Mouse (Mus musculus) cerebellum, adult 2 months (tissue): Measurements from ENCODE around the gene Rtp3.

Source experiments
- CTCF ChIP-seq: fragments of 200-500 bp; IDR thresholded peaks from 2 replicates; pipeline ENCODE4 v1.5.1; 2011; ENCODE audit warnings: low read depth, mild to moderate bottlenecking, control low read depth, low read length, moderate library complexity, borderline replicate concordance; ENCODE audit not compliant: insufficient read depth
- POLR2A ChIP-seq: fragments of 200-500 bp; IDR thresholded peaks from 2 replicates; pipeline ENCODE4 v1.6.1; 2011; ENCODE audit warnings: low read length, control low read depth, borderline replicate concordance; ENCODE audit not compliant: insufficient read depth

DNA sequence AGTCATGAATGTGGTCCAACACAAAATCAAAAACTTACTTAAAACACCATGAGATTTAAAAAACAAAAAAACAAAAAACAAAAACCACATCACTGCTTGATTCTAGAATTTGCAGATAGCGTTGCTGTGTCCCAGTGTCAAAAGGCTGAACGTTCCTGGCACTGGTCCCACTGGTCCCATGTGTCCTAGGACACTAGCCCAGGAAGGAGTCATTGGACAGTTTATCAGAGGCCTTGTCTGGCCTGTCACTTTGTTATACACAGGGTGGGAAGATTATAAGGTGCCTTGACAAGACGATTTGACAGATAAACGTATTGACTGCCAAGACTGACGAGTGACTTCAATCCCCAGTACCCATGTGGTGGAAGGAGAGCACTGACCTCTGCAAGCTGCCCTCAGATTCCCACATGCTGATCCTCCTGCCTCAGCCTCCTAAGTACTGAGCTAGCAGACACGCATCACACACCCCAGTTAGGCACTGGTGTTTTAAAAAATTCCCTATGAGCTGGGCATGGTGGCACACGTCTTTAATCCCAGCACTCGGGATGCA is 26.7 kb downstream of the Rtp3 start:
- no peak for TF ChIP-seq CTCF
- no peak for TF ChIP-seq POLR2A
